Mouse (Mus musculus): ENCODE measurements around the gene Gramd4.
A peak's percentile ranks its signal among the peaks of the same experiment; 100 is the strongest.
"Not testable (repeated sequence)": the region's sequence is repeated elsewhere in the genome, so short reads cannot be mapped to it uniquely, and the experiment has no call there.

Gene Gramd4

DNA sequence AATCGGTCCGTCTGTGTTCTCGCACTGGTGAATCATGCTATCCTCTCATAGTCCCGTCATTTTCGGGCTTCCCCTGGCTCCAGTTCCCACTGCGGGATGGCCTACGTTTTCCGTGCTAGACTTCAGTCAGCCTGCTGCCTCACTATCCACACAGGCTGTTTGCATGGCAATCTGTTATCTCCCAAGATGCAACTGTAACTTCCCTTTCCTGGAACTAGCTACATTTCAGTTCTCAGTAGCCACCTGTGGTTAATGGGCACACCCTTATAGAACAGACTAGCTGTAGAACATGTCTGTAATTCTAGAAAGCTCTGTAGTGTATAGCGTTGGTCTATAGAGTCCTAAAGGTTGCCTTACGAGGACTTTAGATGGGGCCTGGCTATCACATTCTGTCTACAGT is 6.3 kb upstream of the Gramd4 start:
- no peak for DNase-seq (ENCODE audit: low spot score)

DNA sequence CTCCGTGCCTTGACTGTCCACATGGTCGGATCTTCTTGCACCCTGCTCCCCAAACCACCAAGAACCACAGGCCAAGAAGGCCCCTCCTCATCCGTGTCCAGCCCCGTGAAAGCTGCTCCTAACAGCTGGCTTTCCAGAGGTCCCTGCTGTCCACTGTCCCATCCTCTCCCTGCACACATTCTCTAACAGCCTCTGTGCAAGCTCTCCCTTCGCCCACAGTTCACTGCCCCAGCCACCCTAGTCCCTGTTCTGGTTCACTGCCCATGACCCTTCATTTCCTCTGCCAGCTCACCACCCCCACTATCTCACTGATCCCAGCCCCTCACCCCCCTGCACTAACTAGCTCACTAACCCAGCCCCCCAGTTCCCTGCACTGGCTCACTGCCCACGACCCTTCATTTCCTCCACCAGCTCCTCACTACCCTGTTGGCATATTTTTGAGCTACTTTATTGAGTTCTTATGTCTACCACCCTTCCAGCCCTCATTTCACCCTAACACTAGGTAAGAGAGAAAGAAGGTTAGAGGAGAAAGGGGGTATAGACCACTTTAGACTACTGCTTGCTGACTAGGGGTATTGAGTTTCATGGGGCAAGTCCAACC is 5.5 kb upstream of the Gramd4 start:
- no peak for DNase-seq (ENCODE audit: low spot score)

DNA sequence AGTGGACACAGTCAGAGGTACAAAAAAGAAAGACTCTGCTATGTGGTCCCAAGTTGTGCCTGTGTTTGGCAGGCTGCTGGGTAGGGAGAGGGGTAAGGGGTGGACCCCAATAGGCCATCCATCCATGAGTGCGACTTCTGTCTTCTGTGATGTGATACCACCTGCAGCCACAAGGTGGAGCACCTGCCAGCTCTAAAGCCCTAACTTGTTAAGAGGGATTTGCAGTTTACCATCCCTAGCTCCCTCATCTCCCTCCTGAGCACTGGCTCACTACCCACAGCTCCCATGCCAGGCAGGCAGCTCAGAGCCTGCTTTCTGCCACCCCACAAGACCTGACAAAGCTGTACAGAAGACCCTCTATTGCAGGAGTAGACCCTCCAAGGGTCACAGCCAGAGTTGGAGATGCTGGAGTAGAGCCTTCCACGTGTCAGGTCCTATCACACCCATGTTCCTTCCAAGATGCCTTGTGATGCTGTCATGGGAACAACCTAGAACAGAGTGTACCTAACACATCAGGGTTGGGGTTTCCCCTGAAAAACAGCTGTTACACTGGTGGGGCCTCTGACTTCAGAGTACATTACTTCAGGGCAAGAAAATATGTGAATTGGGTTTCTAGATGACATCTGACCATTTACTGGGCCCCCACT is 3.5 kb upstream of the Gramd4 start:
- DNase-seq (ENCODE audit: low spot score) = peak; percentile 69

DNA sequence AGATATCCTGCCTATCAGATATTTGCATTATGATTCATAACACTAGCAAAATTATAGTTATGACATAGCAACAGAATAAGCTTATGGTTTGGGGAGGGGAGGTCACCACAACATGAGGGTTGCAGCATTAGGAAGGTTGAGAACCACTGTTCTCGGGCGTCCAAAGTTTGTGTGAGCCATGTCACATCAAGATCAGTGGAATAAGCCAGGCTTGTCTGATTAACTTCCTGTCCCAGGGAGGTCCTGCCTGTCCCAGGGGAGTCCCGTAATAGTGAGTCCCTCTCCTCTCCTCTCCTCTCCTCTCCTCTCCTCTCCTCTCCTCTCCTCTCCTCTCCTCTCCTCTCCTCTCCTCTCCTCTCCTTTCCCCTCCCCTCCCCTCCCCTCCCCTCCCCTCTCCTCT is 2.6 kb upstream of the Gramd4 start:
- not testable (repeated sequence) for DNase-seq (ENCODE audit: low spot score)

DNA sequence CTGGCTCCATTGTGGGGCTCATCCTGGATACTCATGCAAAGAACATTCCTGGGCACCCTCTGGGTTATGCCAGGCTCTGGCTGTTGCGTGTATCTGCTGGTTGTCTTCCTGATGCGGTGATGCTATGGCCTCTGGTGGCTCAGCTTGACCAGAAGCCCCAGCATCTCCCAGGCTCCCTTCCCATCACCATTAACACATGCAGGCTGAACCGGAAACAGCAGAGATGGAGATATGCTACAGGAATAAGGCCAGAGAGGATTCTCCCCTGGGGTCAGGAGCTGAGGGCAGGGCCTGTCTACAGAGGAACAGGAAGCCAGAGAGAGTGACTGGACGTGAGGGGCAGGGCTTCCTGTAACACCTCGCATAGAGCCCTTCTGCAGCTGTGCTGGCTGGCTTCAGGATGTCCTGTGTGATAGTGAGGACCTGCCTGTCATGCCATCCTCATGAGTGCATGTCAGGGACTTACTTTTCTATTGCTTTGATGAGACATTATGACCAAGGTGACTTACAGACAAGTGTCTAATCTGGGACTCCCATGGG is 1.2 kb upstream of the Gramd4 start:
- no peak for DNase-seq (ENCODE audit: low spot score)

DNA sequence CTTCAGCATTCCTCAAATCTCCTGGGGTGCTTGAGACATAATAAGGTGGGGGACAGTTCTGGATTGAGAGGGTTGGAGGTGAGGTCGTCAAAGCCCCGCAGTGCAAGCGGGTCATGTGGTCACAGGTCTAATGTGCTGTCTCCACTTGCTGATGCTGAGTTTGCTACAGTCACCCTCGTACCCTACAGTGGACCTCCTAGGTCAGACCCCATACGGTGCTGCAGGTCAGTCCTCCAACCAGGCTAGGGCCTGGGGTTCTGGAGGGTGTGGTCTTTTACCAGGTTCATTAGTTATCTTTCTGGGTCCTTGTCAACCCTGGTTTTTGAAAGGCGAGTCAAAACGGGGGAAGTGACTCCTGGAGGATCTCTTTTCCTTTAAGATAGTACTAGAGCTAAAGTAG is 413 bp downstream of the Gramd4 start:
- DNase-seq (ENCODE audit: low spot score) = no peak

DNA sequence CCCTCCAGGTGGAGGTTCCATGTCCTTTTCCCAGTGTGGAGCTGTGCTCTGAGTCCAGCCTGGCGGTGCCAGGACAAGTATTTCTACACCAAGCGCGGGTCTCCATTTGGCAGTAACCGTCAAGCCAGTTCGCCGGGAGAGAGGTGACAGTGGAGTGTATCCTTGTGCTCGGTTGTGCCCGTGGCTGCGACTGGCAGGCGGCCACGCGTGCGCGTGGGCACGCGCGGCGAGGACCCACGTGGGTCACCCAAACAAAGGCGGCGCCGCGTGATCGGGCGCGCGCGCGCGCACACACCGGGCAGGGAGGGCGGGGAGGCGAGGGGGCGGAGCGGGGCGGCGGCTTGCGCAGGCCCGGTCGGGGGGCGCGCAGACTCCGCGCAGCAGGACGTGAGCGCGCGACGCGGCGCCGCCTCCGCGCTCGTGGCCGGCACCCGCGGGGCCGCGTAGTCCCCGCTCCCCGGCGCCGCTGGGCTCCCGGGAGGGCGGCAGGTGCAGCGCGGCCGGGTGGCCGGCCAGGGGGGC is 960 bp downstream of the Gramd4 start:
- peak; percentile 51 for DNase-seq (ENCODE audit: low spot score)

DNA sequence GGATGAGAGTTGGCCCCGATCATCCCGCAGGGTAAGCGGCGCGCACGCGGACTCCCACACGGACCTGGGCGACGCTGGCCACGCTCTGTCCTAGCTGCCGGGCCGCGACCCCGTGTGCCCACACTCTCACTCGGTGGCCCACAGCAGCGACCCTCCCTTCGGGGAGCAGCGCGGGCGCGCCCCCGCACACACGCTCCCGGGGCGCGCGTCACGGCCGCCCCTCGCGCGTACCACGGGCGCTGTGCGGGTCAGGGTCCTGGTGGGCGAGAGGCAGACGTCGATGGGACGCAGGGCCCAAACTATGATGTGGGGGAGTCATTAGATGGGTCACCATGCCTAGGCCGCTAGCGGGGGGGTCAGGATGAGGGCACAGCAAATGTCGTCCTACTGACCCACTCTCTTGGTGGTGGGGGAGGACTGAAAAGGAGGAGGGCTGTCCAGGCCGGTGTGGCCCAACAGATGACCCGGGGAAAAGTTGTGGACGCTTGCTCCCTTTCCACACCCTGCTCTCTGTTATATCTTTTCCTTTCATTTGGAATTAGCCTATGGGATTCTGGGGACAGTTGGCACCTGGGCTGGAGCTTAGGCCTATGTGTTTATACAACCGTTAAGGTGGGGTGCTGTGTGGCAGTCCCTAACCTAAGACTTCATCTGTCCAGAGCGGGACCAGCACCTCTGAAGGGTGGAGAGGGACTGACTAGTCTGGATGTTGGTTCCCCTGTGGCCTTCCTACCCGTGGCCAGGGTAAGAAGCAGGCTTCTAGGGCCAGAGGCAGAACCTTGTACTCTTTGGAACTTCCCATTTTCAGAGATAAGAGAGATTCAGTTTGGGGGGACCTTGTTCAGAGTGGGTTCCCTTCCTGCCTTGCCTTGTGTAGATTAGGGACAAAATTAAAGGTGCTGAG is 1.7 kb downstream of the Gramd4 start:
- no peak for DNase-seq (ENCODE audit: low spot score)

DNA sequence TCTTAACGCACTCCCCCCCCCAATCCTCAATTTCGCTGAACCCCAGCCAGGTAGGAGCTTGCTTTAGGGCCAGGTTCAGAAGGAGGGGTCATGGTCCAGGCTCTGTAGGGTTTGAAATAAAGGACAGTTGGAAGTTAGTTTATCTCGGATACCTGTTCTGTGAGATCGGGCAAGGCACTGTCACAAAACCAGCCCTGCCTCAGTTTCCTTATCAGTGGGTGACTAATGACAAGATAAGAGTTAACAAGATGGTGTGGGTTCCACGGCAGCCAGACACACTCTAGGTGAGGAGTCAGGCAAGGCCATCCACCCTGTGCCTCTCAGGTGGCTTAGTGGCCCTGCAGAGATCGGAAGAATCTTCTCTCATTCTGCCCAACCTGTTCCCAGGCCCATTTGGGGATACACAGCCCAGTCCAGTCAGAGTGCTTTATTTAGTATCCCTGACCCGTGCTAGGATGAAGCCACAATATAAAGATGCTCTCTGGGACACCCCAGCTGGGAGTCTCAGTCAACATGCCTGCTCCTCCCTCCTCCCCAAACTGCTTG is 2.4 kb downstream of the Gramd4 start:
- no peak for DNase-seq (ENCODE audit: low spot score)

DNA sequence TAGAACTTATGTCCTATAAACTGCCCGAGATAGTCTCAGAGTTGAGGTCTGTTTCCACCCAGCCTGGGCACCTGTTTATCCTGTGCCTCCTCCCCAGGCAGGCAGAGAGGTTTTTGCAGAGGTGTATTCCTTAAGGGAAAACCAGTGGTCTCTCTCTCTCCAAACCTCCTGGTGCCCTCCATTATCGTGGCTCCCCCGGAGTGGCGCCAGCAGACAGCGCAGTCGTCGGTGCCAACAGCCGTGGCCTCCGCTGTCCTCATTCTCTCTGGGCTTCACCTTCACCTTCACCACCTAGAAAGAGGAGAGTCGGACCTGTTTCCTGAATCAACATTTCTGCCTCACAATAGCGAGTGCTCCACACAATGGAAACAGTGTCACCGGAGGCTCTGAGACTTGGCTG is 3.1 kb downstream of the Gramd4 start:
- DNase-seq (ENCODE audit: low spot score) = no peak

DNA sequence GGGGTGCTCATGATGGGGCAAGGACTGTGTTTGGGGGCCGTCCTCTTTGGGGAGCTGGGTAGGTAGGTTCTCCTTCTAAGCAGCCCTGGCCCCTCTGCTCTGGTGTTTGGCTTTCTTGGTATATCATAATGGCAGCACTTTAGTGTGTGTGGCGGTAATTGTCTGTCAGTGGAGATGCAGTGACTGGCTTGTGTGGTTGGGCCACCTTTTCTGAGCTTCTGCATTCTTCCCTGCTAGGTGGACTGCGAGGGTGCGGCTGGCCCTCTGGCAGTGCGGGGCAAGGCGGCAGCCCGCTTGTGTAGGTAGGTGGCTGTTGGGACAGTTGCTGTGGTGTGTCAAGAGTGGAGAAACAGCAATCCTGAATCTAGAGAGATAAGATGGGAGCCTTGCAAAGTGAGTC is 3.7 kb downstream of the Gramd4 start:
- DNase-seq (ENCODE audit: low spot score) = no peak

DNA sequence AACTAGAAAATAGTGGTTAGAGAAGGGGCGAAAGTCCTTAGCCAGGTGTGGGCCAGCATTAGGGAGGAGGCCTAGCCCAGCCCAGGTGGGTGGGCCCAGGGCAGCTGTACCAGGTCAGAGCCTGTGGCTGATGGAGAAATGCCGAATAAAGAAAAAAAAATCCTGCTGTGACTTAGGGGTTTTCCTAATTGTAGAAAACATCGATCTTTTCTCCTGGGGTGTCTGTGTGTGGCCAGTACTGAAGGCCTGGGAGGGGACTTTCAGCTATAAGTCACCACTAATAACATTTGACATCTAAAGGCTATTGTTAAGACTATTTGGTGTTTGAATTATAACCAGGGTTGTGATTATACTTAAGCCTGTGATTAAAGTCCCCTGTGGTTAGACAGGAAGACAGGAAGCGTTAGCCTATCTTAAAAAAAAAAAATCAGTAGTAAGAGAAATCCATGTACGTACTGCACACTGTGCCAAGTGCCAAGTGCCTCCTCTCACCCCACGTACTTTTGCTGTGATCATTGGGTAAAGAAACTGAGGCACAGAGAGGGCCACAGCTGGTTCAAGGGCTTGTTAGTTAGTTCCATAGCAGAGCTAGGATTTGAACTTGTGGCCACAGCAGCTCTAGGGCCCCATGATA is 4.5 kb downstream of the Gramd4 start:
- DNase-seq (ENCODE audit: low spot score) = no peak

DNA sequence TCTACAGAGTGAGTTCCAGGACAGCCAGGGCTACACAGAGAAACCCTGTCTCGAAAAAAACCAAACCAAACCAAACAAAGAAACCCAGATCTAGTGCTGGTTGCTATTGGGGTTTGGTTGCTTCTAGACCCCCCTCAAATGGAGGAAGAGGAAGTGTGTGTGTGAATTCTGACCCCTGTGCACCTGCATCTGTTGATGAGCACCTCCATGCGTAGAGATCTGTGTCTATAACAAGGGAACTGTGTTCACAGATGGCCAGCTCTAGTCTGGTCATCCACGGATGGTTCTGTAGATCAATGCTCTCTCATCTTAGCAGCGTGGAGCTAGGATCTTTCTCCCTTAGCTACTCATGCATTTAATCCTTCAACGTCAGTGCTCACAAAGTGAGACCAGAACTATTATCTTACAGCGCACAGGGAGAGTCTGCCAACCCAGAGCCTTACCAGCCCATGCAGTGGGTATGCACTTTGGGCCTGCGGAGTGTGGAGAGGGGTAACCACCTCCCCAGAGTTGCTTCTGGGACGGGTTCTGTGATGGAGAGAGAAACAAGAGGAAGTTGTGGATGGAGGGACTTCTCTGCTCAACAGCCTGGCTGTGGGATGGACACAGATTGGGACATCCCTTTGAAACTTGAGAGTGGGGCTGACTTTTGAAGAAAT is 6.8 kb downstream of the Gramd4 start:
- no peak for DNase-seq (ENCODE audit: low spot score)

DNA sequence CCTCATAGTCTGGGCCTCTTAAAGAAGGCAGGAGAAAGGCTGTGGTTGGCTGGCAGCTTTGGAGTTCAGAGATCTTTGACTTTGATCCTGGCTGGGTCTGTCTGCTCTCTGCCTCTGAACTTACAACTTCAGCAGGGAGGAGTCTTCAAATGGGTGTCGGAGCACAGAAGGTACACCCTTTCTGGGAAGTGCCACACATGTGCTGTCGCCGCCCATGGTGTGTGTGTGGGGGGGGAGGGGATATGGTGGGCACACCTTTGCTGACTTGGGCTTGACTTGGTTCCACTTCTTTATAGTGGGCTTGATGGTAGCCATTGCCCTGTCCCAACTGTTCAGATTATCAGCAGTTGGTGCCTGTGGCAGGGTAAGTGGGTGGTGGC is 7.3 kb downstream of the Gramd4 start:
- DNase-seq (ENCODE audit: low spot score) = no peak

DNA sequence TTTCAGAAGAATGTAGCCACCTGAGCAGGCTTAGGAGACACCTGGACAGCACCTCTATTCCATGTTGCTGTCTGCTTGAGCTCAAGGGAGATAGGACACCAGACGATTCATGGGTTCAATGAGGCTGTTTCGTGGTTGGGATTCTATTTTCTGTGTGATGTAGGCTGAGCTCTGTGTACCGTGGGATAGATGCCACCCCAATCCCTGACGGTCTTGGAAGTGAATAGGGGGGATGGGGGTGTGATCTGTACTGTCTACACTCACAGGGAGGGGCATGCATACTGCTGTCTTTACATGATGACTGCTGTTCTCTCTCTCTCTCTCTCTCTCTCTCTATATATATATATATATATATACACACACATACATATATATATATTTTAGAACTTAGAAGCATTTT is 7.9 kb downstream of the Gramd4 start:
- DNase-seq (ENCODE audit: low spot score) = no peak

DNA sequence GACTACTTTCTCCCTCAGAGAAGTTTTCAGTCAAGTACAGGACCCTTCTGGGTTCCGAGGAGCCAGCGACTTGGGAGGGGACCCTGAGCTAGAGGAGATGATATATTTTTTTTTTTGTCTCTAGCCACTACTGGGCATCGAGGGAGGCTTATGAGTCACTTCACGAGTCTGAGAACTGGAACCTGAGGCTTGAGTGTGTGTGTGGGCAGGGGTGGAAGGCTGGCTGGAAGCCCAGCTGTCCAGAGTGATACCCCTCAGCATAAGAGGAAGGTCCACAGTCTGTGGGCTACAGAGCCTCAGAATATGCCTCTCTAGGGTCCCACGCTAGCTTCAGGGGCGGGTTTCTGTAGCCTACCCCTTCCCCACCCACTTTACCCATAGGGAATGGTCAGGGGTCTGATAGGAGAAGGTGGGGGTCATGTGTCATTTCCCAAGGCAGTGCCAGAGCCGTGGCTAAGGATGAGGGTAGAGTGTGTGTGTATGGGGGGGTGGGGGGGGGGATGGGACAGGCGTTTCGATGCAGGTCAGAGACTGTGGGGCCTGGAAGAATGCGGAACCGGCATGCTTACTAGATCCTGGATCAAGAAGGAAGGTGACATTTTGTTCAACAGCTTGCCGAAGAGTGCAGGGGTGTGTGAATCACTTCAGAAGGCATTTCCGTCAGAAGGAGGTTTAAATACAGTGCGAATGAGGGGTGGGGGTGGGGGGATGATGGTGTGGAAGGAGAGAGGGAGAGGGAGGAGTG is 9.5 kb downstream of the Gramd4 start:
- DNase-seq (ENCODE audit: low spot score) = no peak

DNA sequence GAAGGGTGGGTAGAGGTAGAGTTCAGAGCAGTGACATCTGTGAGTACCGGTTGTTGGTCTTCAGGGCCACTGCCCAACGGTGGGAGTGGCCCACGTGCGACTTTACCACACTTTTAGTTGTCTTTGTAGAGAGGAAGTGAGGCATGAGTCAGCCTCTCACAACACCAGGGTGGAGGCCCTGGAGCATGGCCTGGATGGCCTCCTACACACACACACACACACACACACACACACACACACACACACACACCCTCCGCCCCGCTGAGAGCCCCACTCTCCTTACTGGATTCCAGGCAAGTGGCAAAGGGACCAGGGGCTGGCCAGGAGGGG is 10.1 kb downstream of the Gramd4 start:
- no peak for DNase-seq (ENCODE audit: low spot score)

DNA sequence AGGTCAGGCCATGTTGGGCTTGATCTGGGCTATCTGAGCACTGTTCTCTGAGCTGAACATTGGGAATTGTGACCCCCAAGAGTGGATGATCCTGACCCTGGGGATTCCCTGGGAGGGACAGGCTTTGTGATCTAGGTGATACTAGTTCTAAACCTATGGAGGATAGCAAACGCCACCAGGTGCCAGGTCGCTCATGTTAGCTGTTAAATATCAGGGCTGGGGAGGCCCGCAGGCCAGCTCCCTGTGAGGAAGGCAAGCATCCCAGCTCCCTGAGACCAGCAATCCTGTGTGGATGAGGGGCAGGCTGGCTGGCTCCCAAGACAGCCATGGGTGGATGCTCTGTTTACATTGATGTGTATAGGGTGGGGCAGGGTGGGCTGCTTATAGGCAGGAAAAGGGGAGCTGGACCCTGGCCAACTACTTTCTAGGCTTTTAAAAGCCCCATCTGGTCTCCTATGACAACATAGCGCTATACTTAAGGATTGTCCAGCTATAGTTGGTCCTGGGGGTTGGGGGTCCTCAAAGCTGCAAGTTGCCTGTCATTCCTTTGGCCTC is 10.5 kb downstream of the Gramd4 start:
- DNase-seq (ENCODE audit: low spot score) = no peak

DNA sequence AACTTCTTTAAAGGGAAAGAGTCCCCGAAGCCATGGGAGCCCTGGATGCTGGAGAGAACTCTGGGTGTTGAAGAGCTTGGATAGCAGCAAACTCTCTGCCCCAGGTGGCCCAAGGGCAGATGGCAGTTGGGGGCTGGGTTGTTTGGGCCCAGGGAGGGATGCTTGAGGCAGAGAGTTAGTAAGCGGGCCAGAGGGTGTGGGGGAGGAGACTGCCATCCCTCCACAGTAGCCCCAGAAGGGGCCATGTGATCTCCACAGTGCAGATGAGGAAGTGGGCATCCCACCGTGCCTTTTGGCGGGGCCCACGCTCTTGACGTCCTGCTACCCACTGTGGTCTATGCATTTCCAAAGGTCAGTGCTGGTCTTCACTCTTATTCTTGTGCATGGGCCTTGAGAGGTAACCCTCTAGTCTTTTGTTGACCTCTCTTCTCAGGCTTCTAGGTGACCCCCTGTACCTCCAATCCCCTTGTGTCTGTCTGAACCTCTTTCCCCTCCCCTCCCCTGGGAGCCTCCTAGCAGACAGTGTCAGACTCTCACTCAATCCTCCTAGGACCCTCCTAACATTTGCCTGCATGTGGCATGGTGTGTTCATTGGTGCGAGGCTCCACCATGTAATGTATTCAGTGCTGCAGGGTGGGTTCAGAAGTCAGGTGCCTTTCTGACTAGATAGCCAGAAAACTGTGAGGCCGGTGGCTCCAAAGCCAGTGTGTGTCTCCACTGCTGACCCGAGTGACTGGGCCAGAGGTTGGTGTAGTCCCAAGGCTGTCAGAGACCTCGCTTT is 11.7 kb downstream of the Gramd4 start:
- no peak for DNase-seq (ENCODE audit: low spot score)

DNA sequence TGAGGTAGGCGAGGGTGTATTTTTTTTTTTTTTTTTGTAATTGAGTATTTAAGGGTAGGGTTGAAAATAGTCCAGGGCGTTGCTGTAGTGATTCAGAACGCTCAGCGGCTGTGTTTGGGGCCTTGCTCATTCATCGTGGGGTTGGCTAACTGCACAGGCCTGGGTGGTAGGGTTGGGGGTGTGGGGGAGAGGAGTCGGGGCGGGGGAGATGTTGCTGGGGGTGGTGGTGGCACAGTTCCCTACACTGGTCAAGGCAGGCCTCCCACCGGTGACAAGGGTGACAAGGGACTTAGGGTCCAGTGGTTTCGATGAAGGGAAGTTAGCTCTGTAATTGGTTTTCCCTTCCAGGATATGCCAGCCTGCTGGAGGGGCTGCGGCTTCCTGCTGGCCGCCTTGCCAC is 12.9 kb downstream of the Gramd4 start:
- no peak for DNase-seq (ENCODE audit: low spot score)
